Mouse (Mus musculus) lung, adult 2 months (tissue): ENCODE measurements at regions not wholly inside any gene's neighbourhood (a gene's known extent, or its start where the extent isn't known, plus 50 kb on each side); places are given as distances from the start of the nearest gene placed in this dataset.

Source experiments
- CTCF ChIP-seq: fragments of 200-500 bp; IDR thresholded peaks from 2 replicates; pipeline ENCODE4 v1.5.1; 2011; ENCODE audit warnings: mild to moderate bottlenecking, low read length, control low read depth; ENCODE audit not compliant: insufficient read depth
- POLR2A ChIP-seq: fragments of 200-500 bp; IDR thresholded peaks from 2 replicates; pipeline ENCODE4 v1.6.1; 2011; ENCODE audit warnings: low read depth, mild to moderate bottlenecking, control low read depth, low read length, borderline replicate concordance; ENCODE audit errors: extremely low read depth

DNA sequence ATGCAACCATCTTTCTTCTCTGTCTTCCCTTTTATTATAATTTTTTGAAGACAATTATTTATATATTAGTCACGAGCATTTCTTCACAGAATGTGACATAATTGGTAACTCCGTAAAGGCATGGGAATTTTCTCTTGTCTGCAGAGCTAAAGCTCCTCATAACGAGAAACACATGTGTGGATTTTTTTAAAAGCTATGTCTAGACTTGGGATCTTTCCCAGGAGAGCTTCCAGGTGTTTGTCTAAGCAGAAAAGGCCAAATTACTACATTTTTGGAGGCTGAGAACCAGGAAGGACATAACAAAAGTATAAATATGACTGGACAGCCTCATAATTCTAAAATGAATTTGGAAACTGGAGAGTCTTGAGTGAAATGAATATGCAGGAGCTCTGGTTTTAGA lies 125.2 kb upstream of the Tmc3 start:
- no peak for TF ChIP-seq CTCF
- TF ChIP-seq POLR2A, result no peak
